Mouse (Mus musculus): Measurements from ENCODE around the gene Lactbl1. TPM values are rescaled to one million over a fixed set of nuclear protein-coding genes. Genes with fewer than 3 reads are reported as not detected.

Gene Lactbl1
- not detected for total RNA-seq (2023)

GRCm38 (mm10) chr4:136622388-136622787 lies at the start of gene Lactbl1:
Gene Lactbl1 (plus strand): TSS chr4:136622621.

GRCm38 (mm10) chr4:136602568-136602967 lies 19.9 kb upstream of the Lactbl1 start, which contains the start of gene Kdm1a:
Gene Kdm1a (minus strand): TSS chr4:136602723.

GRCm38 (mm10) chr4:136610387-136610856 lies 12.0 kb upstream of the Lactbl1 start, which contains the start of gene Tex46:
Gene Tex46 (plus strand): TSS chr4:136610437.

Other genes starting within 250 kb of the Lactbl1 start
- not detected for gene Htr1d, start 199.1 kb upstream of the Lactbl1 start, total RNA-seq (2023)
- not detected for gene 6030445D17Rik, start 160.4 kb upstream of the Lactbl1 start, total RNA-seq (2023)
- gene Luzp1, start 152.9 kb upstream of the Lactbl1 start, total RNA-seq (2023): 1 to 10 TPM; 1.4 to 2.0 TPM
- 10 to 100 TPM; 69.8 to 72.9 TPM for gene Kdm1a, start 19.9 kb upstream of the Lactbl1 start, total RNA-seq (2023)
- not detected for gene Tex46, start 12.2 kb upstream of the Lactbl1 start, total RNA-seq (2023)
- gene Ephb2, start 213.4 kb downstream of the Lactbl1 start, total RNA-seq (2023): under 1 TPM; 0.39 to 0.58 TPM

Data from T-cell, adult 66 days (primary cell).